Mouse (Mus musculus): ENCODE data around the gene Fam76a.

GRCm38 (mm10) chr4:132941012-132941729, 18.8 kb upstream of the Fam76a start:
- TF ChIP-seq GATA1 (IDR thresholded peaks at IDR 0.05; ENCODE audit: borderline replicate concordance, low read length) (no peak), FLI1 (IDR thresholded peaks at IDR 0.05; ENCODE audit: low read length) (no peak)
